In genomic region chr11:20370486-20370885, GRCm38 (mm10) we compare ENCODE assay signal across 14 mouse cellular contexts.
"Had no signal": no experiment of that assay in that cellular context is flagged by ENCODE, and none has a peak within 500 bp of the region (broad histone marks: within the 10 kb centered on the region; RNA-seq: fewer than 3 reads in every experiment).

No protein-coding gene starts in this region.

- H3K4me2 ChIP-seq: limb, embryonic 13.5 days; liver, embryonic 12.5 days; midbrain, embryonic 11.5 days; midbrain, embryonic 15.5 days; neural tube, embryonic 13.5 days had no signal

- H3K4me3 ChIP-seq: limb, embryonic 13.5 days; liver, embryonic 12.5 days; midbrain, embryonic 15.5 days; neural tube, embryonic 13.5 days had no signal

- H3K36me3 ChIP-seq: limb, embryonic 13.5 days; liver, embryonic 12.5 days; midbrain, embryonic 15.5 days; neural tube, embryonic 13.5 days had no signal

- H3K27ac ChIP-seq: limb, embryonic 13.5 days; liver, embryonic 12.5 days; midbrain, embryonic 15.5 days; neural tube, embryonic 13.5 days had no signal

- H3K27me3 ChIP-seq: limb, embryonic 13.5 days; liver, embryonic 12.5 days; midbrain, embryonic 15.5 days; neural tube, embryonic 13.5 days had no signal

- DNase-seq: kidney, adult 2 months; kidney, postnatal 25 days; left cerebral cortex, postnatal 4 days; lung, adult 18-20 months; right cerebral cortex, adult 18-20 months; right cerebral cortex, postnatal 25 days; thymus, adult 2 months; thymus, postnatal 25 days had no signal

- H3K9ac ChIP-seq: limb, embryonic 13.5 days; liver, embryonic 12.5 days; midbrain, embryonic 15.5 days; neural tube, embryonic 13.5 days had no signal

- H3K9me3 ChIP-seq: limb, embryonic 13.5 days; liver, embryonic 12.5 days; midbrain, embryonic 15.5 days; neural tube, embryonic 13.5 days had no signal

- ATAC-seq: intestine, embryonic 16.5 days; liver, embryonic 12.5 days; midbrain, embryonic 15.5 days had no signal

- H3K4me1 ChIP-seq: midbrain, embryonic 15.5 days; neural tube, embryonic 13.5 days had no signal
